Mouse (Mus musculus): ENCODE measurements at regions not wholly inside any gene's neighbourhood (a gene's known extent, or its start where the extent isn't known, plus 50 kb on each side); places are given as distances from the start of the nearest gene placed in this dataset.

DNA sequence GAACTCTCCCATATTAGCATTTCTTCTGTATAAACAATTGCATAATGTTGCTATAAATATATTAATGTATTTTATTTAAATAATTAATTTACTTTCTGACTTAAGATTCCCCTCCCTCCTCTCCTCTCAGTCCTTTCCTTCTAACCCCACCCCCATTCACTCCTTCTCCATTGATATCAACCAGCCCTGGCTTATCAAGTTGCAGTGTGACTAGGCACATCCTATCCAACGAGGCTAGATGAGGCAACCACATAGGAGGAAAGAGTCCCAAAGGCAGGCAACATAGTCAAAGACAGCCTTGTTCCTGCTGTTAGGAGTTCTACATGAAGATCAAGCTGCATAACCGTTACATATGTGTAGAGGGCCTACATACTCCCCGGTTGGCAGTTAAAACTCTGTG lies 182.2 kb downstream of the Car2 start:
- no peak for TF ChIP-seq POLR2A (IDR thresholded peaks at IDR 0.05; ENCODE audit: borderline replicate concordance, extremely low read depth, low read depth, low read length)
- TF ChIP-seq CTCF (IDR thresholded peaks at IDR 0.05; ENCODE audit: insufficient read depth, low read length): no peak
- WGBS: 74% methylated on average over 3 of the region's 3 CpGs

DNA sequence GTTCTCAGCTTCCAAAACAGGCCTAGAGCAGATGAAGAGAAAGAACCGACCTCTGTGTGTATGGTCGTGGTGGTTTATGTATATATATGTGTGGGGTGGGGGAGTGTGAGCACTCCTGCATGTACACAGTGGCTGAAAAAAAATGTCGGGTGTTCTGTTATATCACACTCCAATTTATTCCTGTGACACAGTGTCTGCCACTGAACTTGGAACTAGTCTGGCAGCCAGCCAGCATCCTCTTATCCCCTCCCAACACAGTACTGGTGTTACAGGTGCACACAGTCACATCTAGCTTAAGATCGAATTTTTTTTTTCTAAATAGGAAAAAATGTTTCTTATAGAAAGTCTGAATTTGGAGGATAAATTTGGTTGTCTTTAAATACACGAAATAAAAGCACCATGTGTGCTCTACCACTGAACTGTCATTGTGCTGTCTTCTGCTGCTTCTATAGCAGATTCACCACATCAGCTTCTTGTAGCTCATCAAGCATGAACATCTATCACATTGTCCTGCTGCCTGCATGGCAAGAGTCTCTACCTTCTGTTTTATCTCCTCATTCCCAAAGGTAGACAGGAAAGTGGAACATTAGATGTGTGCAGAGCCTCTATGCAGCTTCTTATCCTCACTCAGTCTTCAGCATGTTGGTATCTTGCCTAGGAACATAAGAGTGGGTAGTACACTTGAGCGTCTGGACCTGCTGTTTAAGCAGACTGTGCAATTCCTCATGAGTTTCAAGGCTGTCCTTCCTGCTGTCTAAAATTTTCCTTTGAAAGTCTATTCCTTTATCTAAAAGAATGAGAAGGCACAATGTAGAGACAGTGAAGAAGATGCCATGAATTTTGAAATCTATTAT lies 185.2 kb downstream of the Car2 start:
- no peak for TF ChIP-seq POLR2A (IDR thresholded peaks at IDR 0.05; ENCODE audit: borderline replicate concordance, extremely low read depth, low read depth, low read length)
- TF ChIP-seq CTCF (IDR thresholded peaks at IDR 0.05; ENCODE audit: insufficient read depth, low read length): no peak
- DNase-seq: no peak
- WGBS: 58% methylated on average over 6 of the region's 6 CpGs
- Histone ChIP-seq H3K4me3 (replicated peaks; ENCODE audit: extremely low read depth, low read depth, low read length) (no peak overlapping the region), H3K4me1 (ENCODE audit: control insufficient read depth, insufficient read depth, low read length) (no peaks in the 10 kb centered on the region)

More for the DNA sequence above, 182.2 kb downstream of the Car2 start:
- no peak for DNase-seq
- Histone ChIP-seq H3K4me3 (replicated peaks; ENCODE audit: extremely low read depth, low read depth, low read length) (no peak overlapping the region), H3K4me1 (ENCODE audit: control insufficient read depth, insufficient read depth, low read length) (no peaks in the 10 kb centered on the region)

DNA sequence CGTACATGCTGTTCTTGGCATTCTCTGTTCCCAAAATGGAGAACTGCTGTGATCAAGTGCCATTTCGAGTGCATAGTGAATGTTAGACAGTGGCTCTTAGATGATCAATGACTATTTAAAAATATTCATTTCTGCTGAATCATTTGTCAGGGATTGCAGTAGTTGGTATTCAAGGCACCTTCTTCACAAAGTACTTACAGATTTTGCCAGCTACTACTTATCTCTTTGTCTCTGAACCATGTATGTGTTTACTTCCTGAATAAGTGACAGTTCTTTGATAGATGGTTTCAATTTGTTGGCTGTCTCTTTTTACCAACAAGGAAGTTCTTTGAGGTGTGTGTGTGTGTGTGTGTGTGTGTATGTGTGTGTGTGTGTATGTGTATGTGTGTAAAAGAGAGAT lies 187.3 kb downstream of the Car2 start:
- no peaks in the 10 kb centered on the region for H3K4me1 ChIP-seq (ENCODE audit: control insufficient read depth, insufficient read depth, low read length)
- no peak overlapping the region for H3K4me3 ChIP-seq (replicated peaks; ENCODE audit: extremely low read depth, low read depth, low read length)
- WGBS: 68% methylated on average over 2 of the region's 2 CpGs
- no peak for DNase-seq
- no peak for TF ChIP-seq POLR2A (IDR thresholded peaks at IDR 0.05; ENCODE audit: borderline replicate concordance, extremely low read depth, low read depth, low read length)
- TF ChIP-seq CTCF (IDR thresholded peaks at IDR 0.05; ENCODE audit: insufficient read depth, low read length): no peak

GRCm38 (mm10) chr3:15073847-15074246 lies 187.8 kb downstream of the Car2 start:
- H3K4me1 ChIP-seq (ENCODE audit: control insufficient read depth, insufficient read depth, low read length): no peaks in the 10 kb centered on the region
- TF ChIP-seq CTCF (IDR thresholded peaks at IDR 0.05; ENCODE audit: insufficient read depth, low read length) (no peak), POLR2A (IDR thresholded peaks at IDR 0.05; ENCODE audit: borderline replicate concordance, extremely low read depth, low read depth, low read length) (no peak)
- DNase-seq: no peak
- H3K4me3 ChIP-seq (replicated peaks; ENCODE audit: extremely low read depth, low read depth, low read length): no peak overlapping the region
- 73% methylated on average over 1 of the region's 1 CpGs for WGBS

DNA sequence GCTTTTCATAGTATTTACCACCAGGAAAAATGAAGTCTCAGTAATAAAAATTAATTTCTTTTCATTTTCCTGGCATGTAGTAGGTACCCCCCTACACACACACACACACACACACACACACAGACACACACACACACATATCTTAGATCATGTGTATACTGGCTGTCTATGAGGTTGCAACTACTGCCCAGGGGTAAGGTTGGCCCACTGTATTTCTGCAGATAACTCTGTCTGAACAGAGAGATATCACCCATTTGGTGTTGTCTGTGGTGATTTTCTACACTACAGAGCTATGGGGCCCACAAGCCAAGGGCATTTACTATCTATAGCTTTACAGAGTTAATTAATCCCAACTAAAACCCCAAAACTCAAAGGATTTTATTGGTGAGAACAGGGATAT lies 188.9 kb downstream of the Car2 start:
- no peak for DNase-seq
- no peaks in the 10 kb centered on the region for H3K4me1 ChIP-seq (ENCODE audit: control insufficient read depth, insufficient read depth, low read length)
- no peak overlapping the region for H3K4me3 ChIP-seq (replicated peaks; ENCODE audit: extremely low read depth, low read depth, low read length)
- TF ChIP-seq POLR2A (IDR thresholded peaks at IDR 0.05; ENCODE audit: borderline replicate concordance, extremely low read depth, low read depth, low read length) (no peak), CTCF (IDR thresholded peaks at IDR 0.05; ENCODE audit: insufficient read depth, low read length) (no peak)

- 67% methylated on average over 1 of the region's 1 CpGs for WGBS
- Histone ChIP-seq H3K4me3 (replicated peaks; ENCODE audit: extremely low read depth, low read depth, low read length) (no peak overlapping the region), H3K4me1 (ENCODE audit: control insufficient read depth, insufficient read depth, low read length) (no peaks in the 10 kb centered on the region)
- DNase-seq: no peak
- TF ChIP-seq POLR2A (IDR thresholded peaks at IDR 0.05; ENCODE audit: borderline replicate concordance, extremely low read depth, low read depth, low read length): no peak
These were observed 204.1 kb downstream of the Car2 start for GRCm38 (mm10) chr3:15090124-15090523.

DNA sequence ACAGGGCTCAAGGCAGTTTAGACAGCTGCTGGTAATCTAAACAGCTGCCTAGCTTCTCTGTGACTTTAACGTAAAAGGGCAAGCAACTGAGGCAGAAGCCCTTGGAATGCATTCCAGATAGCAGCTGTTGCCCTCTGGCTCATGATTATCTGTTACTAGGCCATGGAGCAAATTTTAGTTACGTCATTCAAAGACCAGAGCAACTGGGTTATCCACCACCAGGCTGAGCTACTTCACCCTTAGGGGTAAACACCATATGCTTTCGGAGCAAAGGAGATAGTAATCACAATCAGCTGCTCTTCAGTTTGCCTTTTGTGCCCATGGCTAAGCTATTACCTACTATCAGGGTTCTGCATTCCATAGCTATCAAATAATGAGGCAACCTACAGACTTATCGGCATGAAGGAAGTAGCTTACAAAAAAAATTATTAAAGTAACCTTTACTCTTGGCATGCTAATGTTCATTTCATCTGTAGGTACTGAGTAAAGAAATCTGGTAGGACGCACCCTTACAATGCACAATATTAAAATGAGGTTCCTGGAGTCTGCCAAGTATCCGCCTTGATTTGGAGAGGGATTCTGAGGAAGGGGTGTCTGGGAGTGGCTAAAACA lies 212.2 kb downstream of the Car2 start:
- no peaks in the 10 kb centered on the region for H3K4me1 ChIP-seq (ENCODE audit: control insufficient read depth, insufficient read depth, low read length)
- no peak for TF ChIP-seq CTCF (IDR thresholded peaks at IDR 0.05; ENCODE audit: insufficient read depth, low read length)
- TF ChIP-seq POLR2A (IDR thresholded peaks at IDR 0.05; ENCODE audit: borderline replicate concordance, extremely low read depth, low read depth, low read length): no peak
- 75% methylated on average over 6 of the region's 6 CpGs for WGBS

GRCm38 (mm10) chr3:15098981-15099380 lies 212.9 kb downstream of the Car2 start:
- no peak for TF ChIP-seq POLR2A (IDR thresholded peaks at IDR 0.05; ENCODE audit: borderline replicate concordance, extremely low read depth, low read depth, low read length)
- no peak for TF ChIP-seq CTCF (IDR thresholded peaks at IDR 0.05; ENCODE audit: insufficient read depth, low read length)
- Histone ChIP-seq H3K4me1 (ENCODE audit: control insufficient read depth, insufficient read depth, low read length) (no peaks in the 10 kb centered on the region), H3K4me3 (replicated peaks; ENCODE audit: extremely low read depth, low read depth, low read length) (no peak overlapping the region)
- DNase-seq: no peak

More for the DNA sequence above, 212.2 kb downstream of the Car2 start:
- no peak for DNase-seq
- no peak overlapping the region for H3K4me3 ChIP-seq (replicated peaks; ENCODE audit: extremely low read depth, low read depth, low read length)

DNA sequence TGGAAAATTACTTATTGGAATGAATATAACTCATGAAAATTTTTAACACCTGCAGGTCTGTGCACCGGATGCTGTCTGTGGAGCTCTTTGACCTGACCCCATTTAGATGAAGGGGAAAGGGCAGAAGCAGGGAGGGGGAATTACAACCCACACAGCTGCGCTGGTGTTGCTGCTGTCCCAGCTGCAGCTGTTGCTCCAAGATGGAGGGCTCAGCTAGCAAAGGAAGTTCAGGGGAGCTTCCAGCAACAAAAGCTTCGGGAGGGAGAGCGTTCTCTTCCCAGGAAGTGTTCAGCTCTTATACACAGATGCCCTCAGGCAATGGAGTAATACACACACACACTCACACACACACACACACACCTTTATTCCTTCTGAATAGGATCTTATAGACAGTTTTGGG lies 219.6 kb downstream of the Car2 start:
- no peak for DNase-seq
- peaks cover 3% of the 10 kb centered on the region; the same call in 1 of the 2 replicates for H3K4me1 ChIP-seq (ENCODE audit: control insufficient read depth, insufficient read depth, low read length)
- 44% methylated on average over 4 of the region's 4 CpGs for WGBS
- no peak overlapping the region for H3K4me3 ChIP-seq (replicated peaks; ENCODE audit: extremely low read depth, low read depth, low read length)
- TF ChIP-seq CTCF (IDR thresholded peaks at IDR 0.05; ENCODE audit: insufficient read depth, low read length) (no peak), POLR2A (IDR thresholded peaks at IDR 0.05; ENCODE audit: borderline replicate concordance, extremely low read depth, low read depth, low read length) (no peak)

- no peak for DNase-seq
- no peak for TF ChIP-seq CTCF (IDR thresholded peaks at IDR 0.05; ENCODE audit: insufficient read depth, low read length)
- no peak for TF ChIP-seq POLR2A (IDR thresholded peaks at IDR 0.05; ENCODE audit: borderline replicate concordance, extremely low read depth, low read depth, low read length)
- 79% methylated on average over 6 of the region's 6 CpGs for WGBS
These were observed 220.2 kb downstream of the Car2 start for GRCm38 (mm10) chr3:15106281-15106680.

More at GRCm38 (mm10) chr3:15106281-15106680, 220.2 kb downstream of the Car2 start:
- H3K4me3 ChIP-seq (replicated peaks; ENCODE audit: extremely low read depth, low read depth, low read length): no peak overlapping the region
- peaks cover 5% of the 10 kb centered on the region for H3K4me1 ChIP-seq (ENCODE audit: control insufficient read depth, insufficient read depth, low read length)

All from lung, adult 2 months (tissue).